Mouse (Mus musculus): ENCODE measurements around the gene Setd3.

- TF ChIP-seq FLI1 (IDR thresholded peaks at IDR 0.05; ENCODE audit: low read length) (no peak), GATA1 (IDR thresholded peaks at IDR 0.05; ENCODE audit: borderline replicate concordance, low read length) (no peak)
Measured at GRCm38 (mm10) chr12:108132450-108133070, 46.6 kb downstream of the Setd3 start.

Measured in megakaryocyte, embryonic 14.5 days (primary cell).